Mouse (Mus musculus): ENCODE data around the gene Dspp. TPM values are rescaled to one million over a fixed set of nuclear protein-coding genes. Genes with fewer than 3 reads are reported as not detected.

The Dspp gene
- polyA plus RNA-seq, 1 experiment from 2014 or later: not detected

DNA sequence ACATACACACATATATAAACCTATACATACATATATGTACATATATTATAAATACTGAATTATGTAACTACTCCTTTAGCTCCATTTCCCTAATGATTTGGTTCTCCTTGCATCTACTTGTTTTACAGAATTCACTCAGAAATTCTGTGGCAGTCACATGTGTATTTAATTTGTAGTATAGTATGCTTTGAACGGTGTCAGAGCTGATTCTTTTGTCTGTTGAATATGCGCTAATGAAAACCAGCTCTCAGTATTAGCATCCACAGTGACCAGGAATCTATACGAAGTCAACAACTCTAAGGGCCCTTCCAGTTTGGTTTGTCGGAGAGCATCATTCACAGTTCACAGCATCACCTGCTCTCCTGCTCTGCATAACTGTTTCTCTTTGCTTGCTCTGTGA lies 7.0 kb upstream of the Dspp start:
- H3K27me3 ChIP-seq (replicated peaks; ENCODE audit: control insufficient read depth, insufficient read depth, low read length): no peaks in the 10 kb centered on the region
- no peak overlapping the region; the same call in 1 of the 2 replicates for H3K4me2 ChIP-seq (ENCODE audit: low read depth, low read length)
- H3K9ac ChIP-seq (ENCODE audit: low read depth, low read length): no peak overlapping the region
- H3K4me1 ChIP-seq (ENCODE audit: control insufficient read depth, insufficient read depth, low read length): no peaks in the 10 kb centered on the region
- no peaks in the 10 kb centered on the region for H3K36me3 ChIP-seq (ENCODE audit: control insufficient read depth, insufficient read depth, low read length)
- WGBS: 37% methylated on average over 4 of the region's 4 CpGs
- no peaks in the 10 kb centered on the region for H3K9me3 ChIP-seq (ENCODE audit: control insufficient read depth, low read length)
- DNase-seq (ENCODE audit: low spot score) (peak; percentile 57), ATAC-seq (ENCODE audit: low read depth) (no peak)
- 0 out of 2 replicates have a peak overlapping the region, but pooled peaks have one; percentile 42 for H3K27ac ChIP-seq (replicated peaks; ENCODE audit: low read depth, low read length)
- no peak overlapping the region for H3K4me3 ChIP-seq (ENCODE audit: low read depth, low read length)

DNA sequence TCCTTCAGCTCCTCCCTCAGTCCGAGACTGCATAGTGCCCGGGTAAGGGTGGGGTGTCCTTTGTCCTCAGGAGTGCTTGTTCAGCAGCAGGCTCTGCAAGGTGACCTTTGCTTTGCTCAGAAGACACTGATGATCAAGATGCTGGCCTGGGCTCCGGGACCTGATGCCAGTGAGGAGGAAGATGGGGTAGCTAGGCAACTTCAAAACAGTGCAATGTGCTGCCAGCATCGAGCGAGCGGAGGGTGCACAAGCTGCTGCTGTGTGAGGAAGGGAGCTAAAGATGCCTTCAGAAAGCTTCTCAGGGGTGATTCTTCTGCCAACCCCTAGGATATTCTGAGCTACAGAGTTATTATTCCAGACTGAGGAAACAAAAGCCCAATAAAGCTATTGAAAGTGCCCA lies 2.6 kb downstream of the Dspp start:
- Histone ChIP-seq H3K4me1 (ENCODE audit: control insufficient read depth, insufficient read depth, low read length) (no peaks in the 10 kb centered on the region), H3K9me3 (ENCODE audit: control insufficient read depth, low read length) (no peaks in the 10 kb centered on the region), H3K27me3 (replicated peaks; ENCODE audit: control insufficient read depth, insufficient read depth, low read length) (no peaks in the 10 kb centered on the region), H3K9ac (ENCODE audit: low read depth, low read length) (no peak overlapping the region), H3K4me2 (ENCODE audit: low read depth, low read length) (no peak overlapping the region), H3K27ac (replicated peaks; ENCODE audit: low read depth, low read length) (no peak overlapping the region), H3K36me3 (ENCODE audit: control insufficient read depth, insufficient read depth, low read length) (no peaks in the 10 kb centered on the region), H3K4me3 (ENCODE audit: low read depth, low read length) (no peak overlapping the region)
- ATAC-seq (ENCODE audit: low read depth) (no peak), DNase-seq (ENCODE audit: low spot score) (no peak)
- 80% methylated on average over 6 of the region's 6 CpGs for WGBS

- Histone ChIP-seq H3K9ac (ENCODE audit: low read depth, low read length) (no peak overlapping the region), H3K4me3 (ENCODE audit: low read depth, low read length) (no peak overlapping the region), H3K27ac (replicated peaks; ENCODE audit: low read depth, low read length) (no peak overlapping the region), H3K36me3 (ENCODE audit: control insufficient read depth, insufficient read depth, low read length) (no peaks in the 10 kb centered on the region), H3K4me2 (ENCODE audit: low read depth, low read length) (no peak overlapping the region), H3K4me1 (ENCODE audit: control insufficient read depth, insufficient read depth, low read length) (no peaks in the 10 kb centered on the region), H3K9me3 (ENCODE audit: control insufficient read depth, low read length) (peaks cover 5% of the 10 kb centered on the region; the same call in 1 of the 2 replicates), H3K27me3 (replicated peaks; ENCODE audit: control insufficient read depth, insufficient read depth, low read length) (no peaks in the 10 kb centered on the region)
- no peak for ATAC-seq (ENCODE audit: low read depth)
- no peak for DNase-seq (ENCODE audit: low spot score)
- WGBS: 68% methylated on average over 1 of the region's 1 CpGs
Measured at GRCm38 (mm10) chr5:104183743-104184142, 13.2 kb downstream of the Dspp start.

GRCm38 (mm10) chr5:104187281-104187680 lies 16.8 kb downstream of the Dspp start:
- no peak for ATAC-seq (ENCODE audit: low read depth)
- H3K9ac ChIP-seq (ENCODE audit: low read depth, low read length): no peak overlapping the region
- WGBS: 76% methylated on average over 3 of the region's 3 CpGs

GRCm38 (mm10) chr5:104195086-104195485 lies 24.6 kb downstream of the Dspp start:
- Histone ChIP-seq H3K9ac (ENCODE audit: low read depth, low read length) (no peak overlapping the region), H3K27ac (replicated peaks; ENCODE audit: low read depth, low read length) (no peak overlapping the region), H3K4me3 (ENCODE audit: low read depth, low read length) (no peak overlapping the region), H3K27me3 (replicated peaks; ENCODE audit: control insufficient read depth, insufficient read depth, low read length) (no peaks in the 10 kb centered on the region), H3K36me3 (ENCODE audit: control insufficient read depth, insufficient read depth, low read length) (no peaks in the 10 kb centered on the region), H3K9me3 (ENCODE audit: control insufficient read depth, low read length) (no peaks in the 10 kb centered on the region), H3K4me2 (ENCODE audit: low read depth, low read length) (no peak overlapping the region), H3K4me1 (ENCODE audit: control insufficient read depth, insufficient read depth, low read length) (no peaks in the 10 kb centered on the region)
- DNase-seq (ENCODE audit: low spot score) (no peak), ATAC-seq (ENCODE audit: low read depth) (no peak)
- 87% methylated on average over 1 of the region's 1 CpGs for WGBS

More at GRCm38 (mm10) chr5:104187281-104187680, 16.8 kb downstream of the Dspp start:
- H3K27me3 ChIP-seq (replicated peaks; ENCODE audit: control insufficient read depth, insufficient read depth, low read length): no peaks in the 10 kb centered on the region
- no peaks in the 10 kb centered on the region for H3K36me3 ChIP-seq (ENCODE audit: control insufficient read depth, insufficient read depth, low read length)
- no peak overlapping the region for H3K27ac ChIP-seq (replicated peaks; ENCODE audit: low read depth, low read length)
- no peaks in the 10 kb centered on the region for H3K9me3 ChIP-seq (ENCODE audit: control insufficient read depth, low read length)
- H3K4me3 ChIP-seq (ENCODE audit: low read depth, low read length): no peak overlapping the region
- no peak for DNase-seq (ENCODE audit: low spot score)
- H3K4me2 ChIP-seq (ENCODE audit: low read depth, low read length): no peak overlapping the region
- no peaks in the 10 kb centered on the region for H3K4me1 ChIP-seq (ENCODE audit: control insufficient read depth, insufficient read depth, low read length)

GRCm38 (mm10) chr5:104201153-104201950 lies 30.8 kb downstream of the Dspp start:
- DNase-seq (ENCODE audit: low spot score) (peak; percentile 83), ATAC-seq (ENCODE audit: low read depth) (peak; percentile 37; the same call in 1 of the 2 replicates)
- H3K9ac ChIP-seq (ENCODE audit: low read depth, low read length): no peak overlapping the region
- H3K27ac ChIP-seq (replicated peaks; ENCODE audit: low read depth, low read length): no peak overlapping the region
- no peaks in the 10 kb centered on the region for H3K36me3 ChIP-seq (ENCODE audit: control insufficient read depth, insufficient read depth, low read length)
- H3K4me3 ChIP-seq (ENCODE audit: low read depth, low read length): no peak overlapping the region
- H3K27me3 ChIP-seq (replicated peaks; ENCODE audit: control insufficient read depth, insufficient read depth, low read length): no peaks in the 10 kb centered on the region
- peaks cover 9% of the 10 kb centered on the region for H3K4me1 ChIP-seq (ENCODE audit: control insufficient read depth, insufficient read depth, low read length)
- H3K9me3 ChIP-seq (ENCODE audit: control insufficient read depth, low read length): no peaks in the 10 kb centered on the region
- WGBS: 74% methylated on average over 12 of the region's 12 CpGs
- H3K4me2 ChIP-seq (ENCODE audit: low read depth, low read length): no peak overlapping the region

DNA sequence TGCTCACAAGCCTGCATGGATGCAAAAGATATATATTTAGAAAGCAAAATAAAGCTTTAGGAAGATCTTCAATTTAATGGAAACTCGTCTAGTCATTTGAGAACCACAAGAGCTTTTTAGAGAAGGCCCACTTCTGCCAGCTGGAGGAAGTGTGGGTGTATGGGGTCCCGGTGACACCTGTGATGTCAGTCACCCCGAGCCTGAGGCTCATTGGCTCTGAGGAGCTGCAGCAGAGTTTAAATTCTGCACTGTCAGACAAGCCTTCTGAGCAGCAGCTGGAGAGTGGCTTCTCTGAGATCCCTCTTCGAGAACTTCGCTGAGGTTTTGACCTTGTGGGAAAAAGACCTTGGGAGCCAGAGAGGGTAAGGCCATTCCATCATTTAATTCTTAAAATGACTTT lies 31.8 kb downstream of the Dspp start, which contains the start of gene Dmp1:
TSS of gene Dmp1 (plus strand) at position 263 of the 400 bp plus-strand sequence.
- H3K27me3 ChIP-seq (replicated peaks; ENCODE audit: control insufficient read depth, insufficient read depth, low read length): no peaks in the 10 kb centered on the region
- WGBS: 56% methylated on average over 5 of the region's 5 CpGs
- no peak within 1 kb of the TSS for H3K4me3 ChIP-seq (ENCODE audit: low read depth, low read length)
- ATAC-seq (ENCODE audit: low read depth) (no peak), DNase-seq (ENCODE audit: low spot score) (peak; percentile 31)
- no peak within 1 kb of the TSS for H3K27ac ChIP-seq (replicated peaks; ENCODE audit: low read depth, low read length)
- no peak within 1 kb of the TSS for H3K4me2 ChIP-seq (ENCODE audit: low read depth, low read length)
- H3K9me3 ChIP-seq (ENCODE audit: control insufficient read depth, low read length): no peaks in the 10 kb centered on the region
- H3K36me3 ChIP-seq (ENCODE audit: control insufficient read depth, insufficient read depth, low read length): no peaks in the 10 kb centered on the region
- H3K9ac ChIP-seq (ENCODE audit: low read depth, low read length): no peak within 1 kb of the TSS
- H3K4me1 ChIP-seq (ENCODE audit: control insufficient read depth, insufficient read depth, low read length): peaks cover 9% of the 10 kb centered on the region

DNA sequence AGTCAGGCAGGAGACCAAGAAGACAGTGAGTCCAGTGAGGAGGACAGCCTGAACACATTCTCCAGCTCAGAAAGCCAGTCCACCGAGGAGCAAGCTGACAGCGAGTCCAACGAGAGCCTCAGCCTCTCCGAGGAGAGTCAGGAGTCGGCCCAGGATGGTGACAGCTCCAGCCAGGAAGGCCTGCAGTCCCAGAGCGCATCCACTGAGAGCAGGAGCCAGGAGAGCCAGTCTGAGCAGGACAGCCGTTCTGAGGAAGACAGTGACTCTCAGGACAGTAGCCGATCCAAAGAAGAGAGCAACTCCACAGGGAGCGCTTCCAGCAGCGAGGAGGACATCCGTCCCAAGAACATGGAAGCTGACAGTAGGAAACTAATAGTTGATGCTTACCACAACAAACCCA lies 42.0 kb downstream of the Dspp start:
- H3K27me3 ChIP-seq (replicated peaks; ENCODE audit: control insufficient read depth, insufficient read depth, low read length): no peaks in the 10 kb centered on the region
- no peak overlapping the region for H3K4me3 ChIP-seq (ENCODE audit: low read depth, low read length)
- no peak overlapping the region for H3K9ac ChIP-seq (ENCODE audit: low read depth, low read length)
- no peak overlapping the region for H3K4me2 ChIP-seq (ENCODE audit: low read depth, low read length)
- H3K36me3 ChIP-seq (ENCODE audit: control insufficient read depth, insufficient read depth, low read length): no peaks in the 10 kb centered on the region
- H3K9me3 ChIP-seq (ENCODE audit: control insufficient read depth, low read length): no peaks in the 10 kb centered on the region
- 75% methylated on average over 11 of the region's 11 CpGs for WGBS
- no peak for DNase-seq (ENCODE audit: low spot score)
- no peak for ATAC-seq (ENCODE audit: low read depth)
- peaks cover 3% of the 10 kb centered on the region; the same call in 1 of the 2 replicates for H3K4me1 ChIP-seq (ENCODE audit: control insufficient read depth, insufficient read depth, low read length)
- no peak overlapping the region for H3K27ac ChIP-seq (replicated peaks; ENCODE audit: low read depth, low read length)

GRCm38 (mm10) chr5:104218926-104219325 lies 48.4 kb downstream of the Dspp start:
- Histone ChIP-seq H3K4me3 (ENCODE audit: low read depth, low read length) (no peak overlapping the region), H3K9ac (ENCODE audit: low read depth, low read length) (no peak overlapping the region), H3K4me1 (ENCODE audit: control insufficient read depth, insufficient read depth, low read length) (no peaks in the 10 kb centered on the region), H3K27me3 (replicated peaks; ENCODE audit: control insufficient read depth, insufficient read depth, low read length) (no peaks in the 10 kb centered on the region), H3K27ac (replicated peaks; ENCODE audit: low read depth, low read length) (no peak overlapping the region), H3K36me3 (ENCODE audit: control insufficient read depth, insufficient read depth, low read length) (no peaks in the 10 kb centered on the region), H3K9me3 (ENCODE audit: control insufficient read depth, low read length) (no peaks in the 10 kb centered on the region), H3K4me2 (ENCODE audit: low read depth, low read length) (no peak overlapping the region)
- no peak for DNase-seq (ENCODE audit: low spot score)
- WGBS: 33% methylated on average over 5 of the region's 5 CpGs
- ATAC-seq (ENCODE audit: low read depth): no peak
